Mouse (Mus musculus) neural tube, embryonic 10.5 days (tissue): ENCODE data around the gene Hspa12b.
A peak's percentile ranks its signal among the peaks of the same experiment; 100 is the strongest.

ENCODE experiments used
- DNase-seq: peaks from one replicate; pipeline ENCODE4 v3.0.0-alpha.2; 2017; ENCODE audit warnings: low spot score; ENCODE audit errors: extremely low spot score

The Hspa12b gene

DNA sequence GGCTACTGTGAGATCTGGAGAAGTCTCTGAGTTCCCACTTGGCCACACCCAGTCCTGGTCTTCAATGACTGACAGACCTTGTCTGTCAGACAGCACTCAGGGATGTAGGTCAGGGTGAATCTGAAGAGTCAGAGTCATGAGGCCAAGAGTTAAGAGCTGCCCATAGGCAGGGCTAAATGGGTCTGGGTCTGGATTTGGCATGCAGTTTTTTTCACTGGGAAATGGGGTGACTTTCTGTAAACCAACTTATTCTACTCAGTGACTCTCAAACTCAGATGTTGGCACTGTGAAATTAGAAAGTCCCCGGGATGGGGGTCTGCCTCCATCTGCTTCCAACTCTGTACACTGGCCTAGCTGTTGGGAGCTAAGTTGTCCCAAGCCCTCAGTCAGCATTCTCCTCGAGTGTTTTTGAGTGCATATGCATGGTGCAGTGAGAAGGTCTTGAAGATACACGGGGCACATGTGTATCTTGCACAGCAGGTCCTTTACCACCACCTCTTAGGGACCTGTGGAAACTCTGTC, 1.6 kb downstream of the Hspa12b start:
- no peak for DNase-seq

DNA sequence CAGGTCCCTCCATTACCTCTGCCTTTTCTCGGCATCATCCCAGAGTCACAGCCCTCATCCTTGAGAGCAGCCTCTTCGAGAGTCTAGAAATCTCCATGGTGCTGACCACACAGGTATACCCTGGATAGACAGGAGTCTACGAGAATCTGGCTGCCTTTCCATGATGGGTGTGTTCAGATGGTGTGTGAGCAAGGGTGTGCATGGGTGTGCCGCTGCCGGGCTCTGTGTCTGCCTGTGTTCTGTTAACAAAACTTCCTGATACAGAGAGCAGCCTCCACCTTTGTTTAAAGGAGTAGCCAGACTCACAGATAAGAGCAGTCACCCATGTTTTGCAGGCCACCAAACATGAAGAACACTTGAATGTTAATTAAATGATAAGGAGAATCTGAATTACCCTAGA, 2.8 kb downstream of the Hspa12b start:
- DNase-seq: no peak

DNA sequence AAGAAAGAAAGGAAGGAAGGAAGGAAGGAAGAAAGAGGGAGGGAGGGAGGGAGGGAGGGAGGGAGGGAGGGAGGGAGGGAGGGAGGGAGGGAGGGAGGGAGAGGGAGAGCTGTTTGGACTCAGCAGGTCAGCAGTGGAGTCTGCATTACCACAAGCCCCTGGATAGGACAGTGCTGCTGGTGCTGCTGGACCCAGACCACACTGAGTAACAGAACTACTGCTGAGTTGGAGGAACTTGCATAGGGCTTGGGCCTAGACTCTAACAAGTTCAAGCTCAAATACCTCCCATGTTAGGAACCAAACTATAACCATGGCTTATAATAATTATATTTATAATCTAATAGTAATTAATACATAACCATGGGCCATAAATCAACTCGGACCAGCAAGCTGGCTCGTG, 3.8 kb downstream of the Hspa12b start:
- DNase-seq: no peak

DNA sequence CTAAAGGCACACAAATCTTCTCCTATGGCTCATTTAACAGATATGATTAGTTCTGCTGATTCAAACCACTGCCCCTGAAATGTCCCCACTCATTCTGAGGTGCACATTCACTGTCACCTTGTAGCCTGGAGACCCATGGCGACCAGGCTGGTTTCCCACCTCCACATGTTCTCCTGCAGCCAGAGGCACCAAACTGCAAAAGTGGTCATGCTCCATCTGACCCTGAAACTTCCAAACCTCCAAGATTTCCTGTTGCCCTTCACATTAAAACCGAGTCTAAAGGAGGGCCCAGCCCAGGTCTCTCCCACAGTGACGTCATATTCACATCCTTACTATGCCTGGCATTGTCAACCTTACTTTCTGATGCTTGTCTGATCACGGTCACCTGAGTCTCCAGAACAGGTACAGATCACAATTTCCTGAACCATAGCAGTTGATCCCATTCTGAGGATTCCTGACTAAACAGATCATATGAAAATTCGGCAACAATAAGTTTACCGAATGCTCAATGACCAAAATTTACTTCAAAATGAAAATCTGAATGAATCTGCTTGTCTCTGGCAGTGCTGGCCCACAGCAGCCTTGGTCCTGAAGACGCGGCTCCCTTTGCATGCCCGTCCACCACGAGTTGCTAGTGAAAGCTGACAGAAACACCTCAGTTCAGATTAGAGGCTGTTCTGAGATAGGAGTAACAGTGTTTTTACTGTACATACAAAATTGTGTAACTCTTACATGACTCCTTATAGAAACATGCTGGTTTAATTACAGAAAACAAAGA, 5.2 kb downstream of the Hspa12b start:
- no peak for DNase-seq

DNA sequence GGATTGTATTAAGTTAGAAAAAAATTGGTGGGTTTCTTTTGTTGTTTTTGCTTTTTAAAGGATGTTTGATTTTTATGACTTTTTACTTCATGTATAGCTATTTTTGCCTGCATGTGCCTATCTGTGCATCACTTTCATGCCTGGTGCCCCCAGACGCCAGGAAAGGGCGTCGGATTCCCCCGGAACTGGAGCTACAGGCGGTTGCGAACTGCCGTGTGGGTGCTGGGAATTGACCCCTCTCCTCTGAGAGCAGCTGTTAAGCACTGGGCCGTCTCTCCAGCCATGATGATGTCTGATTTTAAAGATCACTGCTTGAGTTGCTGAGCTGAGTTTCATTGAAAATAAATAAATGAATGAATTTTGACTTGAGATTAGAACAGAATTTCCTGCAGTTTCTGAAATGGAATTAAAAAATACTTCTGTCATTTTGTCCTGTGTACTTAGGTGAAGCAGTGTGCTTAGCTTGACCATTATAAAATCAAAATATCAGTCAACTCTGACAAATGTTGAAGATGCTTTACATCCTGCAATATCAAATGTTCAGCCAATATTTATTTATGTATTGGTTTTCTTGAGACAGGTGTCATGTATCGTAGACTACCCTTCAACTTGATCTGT, 6.0 kb downstream of the Hspa12b start, which contains the start of gene Gm11037:
Gm11037 (plus strand) TSS at position 568 of the 618 bp plus-strand sequence.
- DNase-seq: no peak

DNA sequence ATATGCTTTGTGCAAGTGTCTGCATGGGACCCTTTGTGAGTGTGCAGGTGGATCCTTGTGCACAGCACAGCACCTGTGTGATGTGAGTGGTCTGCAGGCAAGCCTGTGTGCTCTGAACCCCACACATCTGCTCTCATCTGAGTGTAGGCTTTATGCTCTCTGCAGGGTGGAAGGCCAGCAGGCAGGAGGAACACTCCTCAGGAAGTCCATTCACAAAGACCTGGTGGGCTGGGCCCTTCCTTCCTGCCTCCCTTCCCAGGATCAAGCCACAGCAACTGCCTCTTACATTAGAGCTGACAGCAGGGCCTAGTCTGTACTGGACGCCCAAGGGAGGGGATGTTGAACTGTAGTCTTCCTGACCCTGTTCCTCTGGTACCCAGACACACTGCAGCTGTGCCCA, 7.3 kb downstream of the Hspa12b start:
- DNase-seq: no peak

DNA sequence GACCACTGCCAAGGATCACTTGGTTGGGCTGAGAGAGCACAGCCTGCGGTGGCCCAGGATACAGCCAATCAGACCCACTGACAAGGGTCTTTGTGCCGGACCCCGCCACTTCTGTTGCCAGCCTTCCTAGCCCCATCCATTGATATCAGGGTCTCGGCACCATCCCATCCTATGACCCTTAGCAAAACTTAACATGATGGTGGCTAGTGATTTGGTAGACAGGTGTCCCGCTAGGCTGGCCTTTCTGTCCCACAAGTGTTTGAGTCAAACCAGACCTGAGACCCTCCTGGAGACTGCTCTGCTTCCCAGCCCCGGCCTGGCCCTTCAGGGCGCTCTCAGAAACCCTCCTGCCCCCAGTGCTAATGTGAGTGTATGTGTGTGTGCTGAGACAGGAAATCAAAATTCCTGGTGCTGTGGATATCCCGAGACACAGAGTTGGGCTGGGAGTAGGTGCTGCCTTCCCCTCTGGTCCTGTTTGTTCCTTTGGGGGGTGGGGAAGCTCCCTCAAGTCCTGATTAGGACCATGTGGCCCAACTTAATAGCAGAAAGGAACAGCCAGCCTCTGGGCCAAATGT, 7.8 kb downstream of the Hspa12b start:
- DNase-seq: no peak

DNA sequence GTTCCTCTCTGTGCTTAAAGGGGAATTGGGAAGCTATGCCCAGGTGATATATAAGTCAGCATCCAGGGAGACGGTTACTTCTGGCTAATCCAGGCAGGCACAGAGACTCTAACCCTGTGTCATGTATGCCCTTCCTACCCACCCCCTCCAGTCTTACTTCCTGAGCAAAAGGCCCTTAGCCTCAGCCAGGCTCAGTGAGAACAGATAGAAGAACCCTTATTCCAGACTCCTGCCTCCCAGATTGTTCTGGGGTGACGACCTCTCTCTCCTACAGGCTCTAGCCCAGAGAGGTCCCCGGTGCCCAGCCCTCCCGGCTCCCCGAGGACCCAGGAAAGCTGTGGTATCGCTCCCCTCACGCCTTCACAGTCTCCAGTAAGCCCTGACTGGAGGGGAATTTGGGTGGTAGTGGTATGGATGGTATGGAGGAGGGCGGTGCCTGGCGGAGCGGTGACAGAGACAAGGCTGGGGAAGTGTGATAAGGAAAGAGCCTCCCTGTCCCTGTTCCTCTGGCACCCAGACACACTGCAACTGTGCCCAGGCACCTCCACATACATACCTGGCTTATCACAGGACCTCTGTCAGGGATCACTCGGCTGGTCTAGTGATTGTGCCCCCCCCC, 8.6 kb downstream of the Hspa12b start:
- DNase-seq: no peak

DNA sequence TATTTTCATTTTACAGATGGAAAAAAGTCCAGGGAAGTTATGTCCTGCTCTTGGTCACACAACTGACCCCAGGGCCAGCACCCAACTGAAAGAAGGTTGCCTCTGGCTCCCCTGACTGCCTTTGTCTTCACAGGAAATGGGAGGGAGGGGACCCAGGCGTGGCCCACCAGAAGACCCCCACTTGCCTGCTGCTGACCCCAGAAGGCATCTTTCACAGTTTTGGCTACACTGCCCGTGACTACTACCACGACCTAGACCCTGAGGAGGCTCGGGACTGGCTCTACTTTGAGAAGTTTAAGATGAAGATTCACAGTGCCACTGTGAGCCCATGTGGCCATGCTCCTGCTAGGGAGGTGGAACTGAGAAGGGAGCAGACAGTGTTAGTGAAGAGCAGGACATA, 11.2 kb downstream of the Hspa12b start:
- no peak for DNase-seq

DNA sequence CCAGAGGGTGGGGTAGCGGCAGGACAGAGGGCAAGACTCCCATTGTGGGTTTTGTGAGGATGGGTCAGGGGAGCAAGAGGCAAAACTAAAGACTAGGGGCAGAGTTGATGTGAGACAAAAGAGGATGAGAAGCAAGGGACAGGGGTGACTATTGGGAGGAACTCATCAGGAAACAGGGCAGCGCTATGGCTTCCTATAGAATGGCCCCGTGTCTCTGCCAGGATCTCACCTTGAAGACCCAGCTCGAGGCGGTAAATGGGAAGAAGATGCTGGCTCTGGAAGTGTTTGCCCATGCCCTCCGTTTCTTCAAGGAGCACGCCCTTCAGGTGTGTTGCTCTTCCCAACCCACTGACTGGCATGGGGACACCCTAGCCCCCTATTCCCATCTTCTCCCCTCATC, 11.7 kb downstream of the Hspa12b start:
- no peak for DNase-seq

DNA sequence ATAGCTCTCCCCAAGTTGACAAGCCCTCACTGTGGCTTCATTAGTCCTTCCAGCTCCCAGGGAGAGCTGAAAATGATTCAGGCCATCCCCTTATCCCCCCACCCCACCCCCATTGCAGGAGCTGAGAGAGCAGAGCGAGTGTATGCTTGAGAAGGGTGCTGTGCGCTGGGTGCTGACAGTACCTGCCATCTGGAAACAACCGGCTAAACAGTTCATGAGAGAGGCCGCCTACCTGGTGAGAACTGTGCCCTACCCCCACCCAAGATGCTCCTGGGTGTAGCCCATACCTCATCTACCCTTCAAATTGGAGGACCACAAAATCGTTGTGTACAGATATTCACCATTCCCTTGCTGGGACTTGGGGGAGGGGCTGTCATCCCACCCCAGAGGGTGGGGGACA, 12.2 kb downstream of the Hspa12b start:
- DNase-seq: no peak

DNA sequence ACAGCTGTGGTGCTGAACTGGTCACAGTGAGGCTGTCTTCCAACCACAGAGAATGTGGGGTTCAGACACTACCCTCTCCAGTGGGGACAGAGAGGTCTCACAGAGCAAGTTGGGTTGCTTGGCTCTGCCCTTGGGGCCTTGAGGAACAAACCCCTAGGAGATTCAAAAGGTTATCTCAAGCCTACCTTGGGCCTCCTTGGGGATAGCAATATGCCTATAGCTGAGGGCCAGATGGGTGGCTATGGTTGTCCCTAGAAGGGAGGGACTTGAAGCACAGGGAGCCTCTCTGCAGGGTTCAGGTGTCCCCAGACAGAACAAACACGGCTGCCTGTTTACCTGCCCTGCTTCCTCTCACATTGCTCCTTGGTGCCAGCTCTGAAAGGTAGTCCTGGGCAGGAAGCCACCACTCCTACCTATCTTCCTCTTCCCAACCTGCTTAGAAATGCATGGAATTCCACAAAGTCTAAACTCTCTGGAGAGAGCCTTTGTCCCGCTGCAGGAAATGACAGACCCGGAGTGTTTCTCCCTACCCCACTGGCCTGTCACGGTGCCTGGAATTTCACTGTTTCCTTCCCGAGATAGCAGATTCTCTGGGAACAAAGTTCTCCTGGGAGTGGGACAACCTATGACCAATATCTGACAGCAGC, 12.9 kb downstream of the Hspa12b start:
- no peak for DNase-seq

DNA sequence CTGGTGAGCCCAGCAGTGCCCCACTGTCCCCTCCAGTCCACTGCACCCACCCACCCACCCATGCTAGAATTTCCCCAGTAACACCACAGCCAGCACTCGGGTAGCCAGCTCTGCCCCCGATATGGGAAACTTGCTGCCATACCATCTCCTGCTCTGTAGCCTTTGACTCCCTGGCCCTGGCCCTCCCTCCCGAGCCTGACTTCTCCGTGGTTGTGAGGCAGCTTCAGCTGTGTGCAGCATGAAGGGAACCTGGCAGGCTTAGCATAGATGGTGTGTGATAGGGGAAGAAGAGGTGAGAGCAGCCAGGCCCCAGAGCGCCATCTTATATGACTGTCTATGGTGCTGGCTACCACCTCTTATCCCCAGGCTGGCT, 13.4 kb downstream of the Hspa12b start:
- no peak for DNase-seq

DNA sequence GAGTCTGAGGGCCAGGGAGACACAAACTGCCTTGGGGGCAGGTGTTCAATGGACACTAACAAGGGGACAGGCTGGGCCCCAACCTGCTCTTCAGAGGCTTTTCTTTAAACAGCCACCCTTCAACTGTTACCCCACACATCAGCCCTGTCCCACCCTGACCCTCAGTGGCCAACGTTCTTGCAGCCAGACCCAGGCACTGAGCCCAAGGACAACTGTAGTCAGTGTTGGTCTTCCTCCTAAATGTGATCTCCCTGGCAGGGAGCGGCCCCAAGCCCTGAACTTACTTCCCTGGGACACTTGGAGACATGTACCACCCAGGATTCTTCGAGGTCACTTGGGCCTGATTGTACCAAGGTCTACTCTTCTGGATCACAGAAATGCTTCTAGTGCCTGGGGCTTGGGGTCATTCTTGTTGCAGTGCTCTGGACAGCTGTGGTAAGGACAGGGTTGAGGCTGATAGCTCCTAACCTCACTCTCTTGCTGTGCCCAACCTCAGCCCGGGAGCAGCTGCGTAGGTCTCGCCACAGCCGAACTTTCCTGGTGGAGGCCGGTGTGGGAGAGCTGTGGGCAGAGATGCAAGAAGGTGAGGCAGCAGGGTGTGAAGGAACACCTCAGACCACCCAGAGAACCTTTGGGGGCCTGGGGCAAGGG, 14.4 kb downstream of the Hspa12b start:
- DNase-seq: no peak

DNA sequence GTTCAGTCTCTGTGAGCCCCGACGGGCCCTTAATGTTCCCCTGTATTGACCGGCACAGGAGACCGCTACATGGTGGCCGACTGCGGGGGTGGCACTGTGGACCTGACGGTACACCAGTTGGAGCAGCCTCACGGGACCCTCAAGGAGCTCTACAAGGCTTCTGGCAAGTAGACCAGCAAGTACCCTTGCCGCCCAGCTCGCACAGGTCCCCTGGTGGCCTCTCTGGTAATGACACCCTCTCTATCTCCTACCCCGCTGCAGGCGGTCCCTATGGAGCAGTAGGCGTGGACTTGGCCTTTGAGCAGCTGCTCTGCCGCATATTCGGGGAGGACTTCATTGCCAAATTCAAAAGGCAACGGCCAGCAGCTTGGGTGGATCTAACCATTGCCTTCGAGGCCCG, 15.5 kb downstream of the Hspa12b start:
- DNase-seq: peak; percentile 78

DNA sequence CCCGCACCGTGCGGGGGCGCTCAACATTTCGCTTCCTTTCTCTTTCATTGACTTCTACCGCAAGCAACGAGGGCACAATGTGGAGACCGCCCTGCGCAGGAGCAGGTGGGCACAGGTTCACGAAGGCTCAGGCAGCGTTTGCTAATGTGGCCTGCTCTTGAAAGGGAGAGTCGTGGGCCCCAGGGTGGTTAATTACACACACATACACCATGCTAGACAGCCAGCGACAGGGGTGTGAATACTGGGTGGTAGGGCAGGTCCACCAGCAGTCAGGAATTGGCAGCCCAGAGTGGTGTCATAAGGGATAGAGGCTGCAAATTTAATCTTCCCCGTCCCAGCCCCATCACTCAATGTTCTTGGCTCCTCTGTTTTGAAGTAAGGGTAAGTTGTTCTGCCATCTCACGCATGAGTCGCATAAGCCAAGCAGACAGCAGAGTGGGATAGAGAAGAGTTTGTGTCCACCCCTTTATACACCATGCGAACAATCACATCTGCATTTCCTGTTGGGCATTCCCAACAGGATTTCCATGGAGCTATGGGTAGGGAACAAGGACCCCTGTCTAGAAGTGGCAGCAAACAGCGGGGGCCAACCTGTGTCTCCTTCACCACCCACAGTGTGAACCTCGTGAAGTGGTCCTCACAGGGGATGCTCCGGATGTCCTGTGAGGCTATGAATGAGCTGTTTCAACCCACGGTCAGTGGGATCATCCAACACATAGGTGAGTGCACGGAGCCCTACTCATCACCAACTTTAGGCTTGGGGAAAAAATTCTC, 16.1 kb downstream of the Hspa12b start:
- DNase-seq: no peak

DNA sequence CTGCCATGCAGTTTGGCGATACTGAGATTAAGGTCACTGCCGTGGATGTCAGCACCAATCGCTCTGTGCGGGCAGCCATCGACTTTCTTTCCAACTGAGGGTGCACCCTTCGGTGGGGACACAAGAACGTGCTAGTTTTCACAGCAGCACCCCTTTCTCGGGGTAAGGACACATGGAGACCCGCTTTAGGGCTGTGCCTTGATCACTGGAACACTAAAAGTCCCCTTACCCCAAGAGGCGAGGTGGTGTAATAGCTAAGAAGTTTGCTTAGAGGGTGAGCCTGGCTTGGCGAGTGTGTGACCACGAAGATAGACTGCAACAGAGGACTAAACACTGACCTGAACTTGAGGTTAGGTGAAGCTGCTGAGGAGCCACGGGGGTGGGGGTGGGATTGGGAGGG, 18.0 kb downstream of the Hspa12b start:
- DNase-seq: no peak

DNA sequence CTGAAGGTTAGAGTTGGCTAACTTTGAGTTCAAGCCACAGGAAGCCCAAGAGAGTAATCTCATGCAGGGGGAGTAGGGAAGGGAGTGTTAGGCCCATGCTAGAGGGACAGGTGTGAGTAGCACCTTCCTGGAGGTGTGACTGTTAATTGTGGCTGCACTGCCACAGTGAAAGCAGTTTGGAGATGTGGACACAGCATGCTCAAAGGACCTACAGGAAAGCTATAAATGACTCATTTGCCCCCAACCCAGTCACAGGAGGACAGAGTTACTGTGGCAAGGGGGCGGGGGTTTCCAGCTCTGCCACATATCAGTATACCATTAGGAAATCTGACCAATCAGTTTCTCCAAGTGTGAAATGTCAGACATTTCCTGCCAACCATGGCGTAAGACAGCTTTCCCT, 18.5 kb downstream of the Hspa12b start:
- DNase-seq: no peak

DNA sequence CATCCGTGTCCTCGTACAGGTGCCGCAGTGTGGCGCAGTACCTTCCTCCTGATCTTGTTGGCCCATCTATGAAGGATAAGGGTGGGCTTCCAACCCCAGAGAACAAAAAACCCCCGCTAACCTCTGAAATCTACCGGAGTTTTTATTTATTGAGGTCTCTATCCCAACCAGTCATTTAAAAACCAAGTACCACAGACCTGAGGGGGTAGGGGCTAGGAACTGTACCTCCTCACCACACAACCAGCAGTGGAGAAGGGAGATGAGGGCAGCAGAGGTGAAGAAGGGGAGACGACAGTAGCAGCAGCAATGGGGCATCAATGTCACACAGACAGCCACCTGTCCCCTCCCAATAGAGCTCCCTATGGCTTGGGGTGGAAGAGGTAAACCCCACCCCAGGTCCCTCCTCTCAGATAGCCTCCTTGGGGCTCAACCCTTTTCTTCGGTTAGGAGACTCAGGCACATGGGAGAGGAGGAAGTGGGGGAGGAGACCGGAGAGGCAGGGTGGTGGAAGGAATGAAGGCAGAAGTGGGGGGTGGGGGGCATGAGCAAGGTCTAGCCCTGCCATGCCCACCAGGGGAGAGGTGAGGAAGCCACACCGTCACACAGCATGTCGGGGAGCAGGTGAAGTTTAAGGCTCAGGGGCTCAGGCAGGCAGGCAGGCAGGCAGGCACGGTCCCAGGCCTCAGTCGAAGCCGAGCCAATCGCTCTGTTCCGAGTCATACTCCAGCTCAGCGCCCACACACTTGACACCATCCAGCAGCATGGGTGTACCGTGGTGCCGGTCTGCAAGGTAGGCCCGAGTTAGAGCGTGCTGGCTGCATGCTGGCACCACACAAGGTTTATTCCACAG, 19.3 kb downstream of the Hspa12b start:
- no peak for DNase-seq

DNA sequence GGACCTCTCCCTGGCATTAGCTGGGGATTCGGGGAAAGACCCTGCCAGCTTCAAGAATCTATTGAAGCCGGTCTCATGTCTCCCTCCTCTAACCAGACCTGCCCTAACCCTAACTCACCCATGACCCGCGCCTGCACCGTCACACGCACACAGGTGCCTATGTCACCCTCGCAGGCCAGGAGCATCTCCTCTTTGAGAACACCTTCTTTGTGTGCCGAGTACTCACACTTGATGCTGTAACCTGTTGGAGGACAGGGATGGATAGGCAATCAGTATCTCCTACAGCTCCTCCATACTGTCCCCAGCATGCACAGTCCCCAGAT, 19.9 kb downstream of the Hspa12b start:
- DNase-seq: no peak
